Mouse (Mus musculus) midbrain, embryonic 15.5 days (tissue): ENCODE measurements around the gene Sh2b1. TPM values are rescaled to one million over a fixed set of nuclear protein-coding genes. Genes with fewer than 3 reads are reported as not detected.

Source experiments
- ATAC-seq: fragments of 200-750 bp; cut with Nextera tagmentation; replicated peaks from 2 replicates; pipeline ENCODE4 v1.8.0; 2017; ENCODE audit warnings: moderate TSS enrichment
- H3K27ac ChIP-seq: fragments of 300-500 bp; sonication (generic); 2 replicates; pipeline ENCODE4 v1.5.1; 2015; ENCODE audit warnings: mild to moderate bottlenecking, inconsistent platforms
- H3K27me3 ChIP-seq: fragments of 300-500 bp; sonication (generic); replicated peaks from 2 replicates; pipeline ENCODE4 v1.6.1; 2015; ENCODE audit warnings: inconsistent platforms
- H3K36me3 ChIP-seq: fragments of 300-500 bp; sonication (generic); replicated peaks from 2 replicates; pipeline ENCODE4 v1.6.1; 2015; ENCODE audit warnings: inconsistent platforms
- H3K4me1 ChIP-seq: fragments of 300-500 bp; sonication (generic); 2 replicates; pipeline ENCODE4 v1.6.1; 2015; ENCODE audit warnings: inconsistent platforms
- H3K4me2 ChIP-seq: fragments of 300-500 bp; sonication (generic); 2 replicates; pipeline ENCODE4 v1.6.1; 2015; ENCODE audit warnings: inconsistent platforms, mild to moderate bottlenecking, moderate library complexity
- H3K4me3 ChIP-seq: fragments of 300-500 bp; sonication (generic); 2 replicates; pipeline ENCODE4 v1.5.1; 2015; ENCODE audit warnings: mild to moderate bottlenecking, inconsistent platforms
- H3K9ac ChIP-seq: fragments of 300-500 bp; sonication (generic); 2 replicates; pipeline ENCODE4 v1.6.1; 2015; ENCODE audit warnings: mild to moderate bottlenecking, inconsistent platforms
- H3K9me3 ChIP-seq: fragments of 300-500 bp; sonication (generic); 2 replicates; pipeline ENCODE4 v1.6.1; 2016; ENCODE audit warnings: inconsistent platforms
- WGBS: fragments of 180-500 bp; shearing (Covaris S2); methylation state at CpG from one replicate; pipeline ENCODE4 v1.1.7; 2015; ENCODE audit warnings: mixed read lengths; 5-methylcytosine and 5-hydroxymethylcytosine counted together
- polyA plus RNA-seq: library from polyadenylated mRNA; unstranded; fragments of >200 nt; fragmentation: Nextera tagmentation; extraction: Ambion mirVana; gene quantifications from 2 replicates; pipeline ENCODE4 v1.2.1, GENCODE M21; 2015

Sh2b1 gene
- polyA plus RNA-seq, 1 experiment from 2014 or later = 84.3 TPM

DNA sequence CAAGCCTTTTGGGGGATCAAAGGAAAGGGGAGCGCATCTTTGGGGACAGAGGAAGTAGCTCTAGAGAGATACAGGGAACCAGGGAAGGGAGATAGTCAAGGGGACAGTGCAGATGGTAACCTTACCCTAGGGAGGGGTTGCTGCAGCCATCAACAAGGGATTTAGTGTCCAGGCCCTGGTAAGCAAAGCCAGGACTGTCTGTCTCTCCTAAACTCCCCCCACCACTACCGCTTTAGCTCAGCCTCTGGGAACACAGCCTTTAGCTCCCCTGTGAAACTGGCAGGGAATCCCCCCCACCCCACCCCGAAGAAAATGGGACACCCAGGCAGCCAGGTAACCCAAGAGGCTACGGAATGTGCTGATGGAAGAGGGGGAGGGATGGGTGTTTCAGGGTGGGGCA, 11.7 kb downstream of the Sh2b1 start:
- 63% methylated on average over 4 of the region's 4 CpGs for WGBS
- H3K4me2 ChIP-seq = no peak overlapping the region

DNA sequence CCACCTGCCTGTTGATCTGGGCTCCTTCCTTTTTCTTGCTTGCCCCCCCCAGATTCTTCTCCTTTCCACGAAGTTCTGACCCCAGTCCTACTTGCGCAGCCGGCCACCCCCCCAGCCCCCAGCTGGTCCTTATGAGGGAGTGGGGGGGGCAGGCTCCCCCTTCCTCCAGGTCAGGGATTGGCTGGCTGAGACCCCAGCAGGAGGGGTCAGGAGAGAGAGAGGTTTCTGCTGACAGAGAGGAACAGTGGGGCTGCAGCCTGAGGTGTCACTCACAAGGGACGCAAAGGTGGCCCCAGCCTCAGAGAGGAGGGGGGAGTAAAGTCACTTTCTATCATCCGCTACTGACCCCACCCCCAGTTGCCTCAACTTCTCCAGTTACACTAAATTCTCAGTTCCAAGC, 12.2 kb downstream of the Sh2b1 start, which contains the start of gene Atp2a1:
TSS of gene Atp2a1 (minus strand) at position 105 of the 400 bp plus-strand sequence.
- Histone ChIP-seq H3K27ac (no peak within 1 kb of the TSS), H3K9ac (no peak within 1 kb of the TSS), H3K4me2 (no peak within 1 kb of the TSS), H3K27me3 (0 out of 2 replicates have a peak, but pooled peaks cover 3% of the 10 kb centered on the region), H3K4me1 (no peaks in the 10 kb centered on the region), H3K36me3 (peaks cover 11% of the 10 kb centered on the region; the same call in 1 of the 2 replicates), H3K9me3 (no peaks in the 10 kb centered on the region), H3K4me3 (no peak within 1 kb of the TSS)
- no peak for ATAC-seq
- WGBS = 48% methylated on average over 5 of the region's 5 CpGs

More for the DNA sequence above, 11.7 kb downstream of the Sh2b1 start:
- no peak for ATAC-seq
- Histone ChIP-seq H3K27me3 (0 out of 2 replicates have a peak, but pooled peaks cover 3% of the 10 kb centered on the region), H3K27ac (no peak overlapping the region), H3K36me3 (peaks cover 16% of the 10 kb centered on the region; the same call in 1 of the 2 replicates), H3K4me3 (no peak overlapping the region), H3K9me3 (no peaks in the 10 kb centered on the region), H3K9ac (no peak overlapping the region), H3K4me1 (no peaks in the 10 kb centered on the region)

DNA sequence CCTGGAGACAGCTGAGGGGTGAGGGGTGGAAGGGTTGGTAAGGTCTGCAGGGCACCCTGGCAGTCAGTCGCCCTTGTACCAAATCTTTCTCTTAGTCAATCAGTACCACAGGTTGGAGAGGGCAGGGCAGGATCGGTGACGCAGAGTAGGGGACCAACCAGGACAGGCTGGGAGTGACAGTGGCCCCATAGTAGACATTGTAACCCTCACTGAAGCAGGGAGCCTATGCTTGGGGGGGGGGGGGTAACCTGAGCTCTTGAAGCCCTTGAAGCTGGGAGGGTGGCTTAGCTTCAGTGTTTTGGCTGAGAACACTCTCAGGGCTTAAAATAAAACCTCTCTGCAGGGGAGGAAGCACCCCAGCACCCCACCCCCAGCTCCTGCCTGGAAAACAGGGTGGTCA, 13.6 kb downstream of the Sh2b1 start:
- Histone ChIP-seq H3K27me3 (0 out of 2 replicates have a peak, but pooled peaks cover 3% of the 10 kb centered on the region), H3K36me3 (no peaks in the 10 kb centered on the region), H3K4me3 (no peak overlapping the region), H3K9ac (no peak overlapping the region), H3K4me1 (no peaks in the 10 kb centered on the region), H3K9me3 (no peaks in the 10 kb centered on the region), H3K27ac (no peak overlapping the region), H3K4me2 (no peak overlapping the region)
- WGBS = 56% methylated on average over 3 of the region's 3 CpGs
- ATAC-seq = no peak

DNA sequence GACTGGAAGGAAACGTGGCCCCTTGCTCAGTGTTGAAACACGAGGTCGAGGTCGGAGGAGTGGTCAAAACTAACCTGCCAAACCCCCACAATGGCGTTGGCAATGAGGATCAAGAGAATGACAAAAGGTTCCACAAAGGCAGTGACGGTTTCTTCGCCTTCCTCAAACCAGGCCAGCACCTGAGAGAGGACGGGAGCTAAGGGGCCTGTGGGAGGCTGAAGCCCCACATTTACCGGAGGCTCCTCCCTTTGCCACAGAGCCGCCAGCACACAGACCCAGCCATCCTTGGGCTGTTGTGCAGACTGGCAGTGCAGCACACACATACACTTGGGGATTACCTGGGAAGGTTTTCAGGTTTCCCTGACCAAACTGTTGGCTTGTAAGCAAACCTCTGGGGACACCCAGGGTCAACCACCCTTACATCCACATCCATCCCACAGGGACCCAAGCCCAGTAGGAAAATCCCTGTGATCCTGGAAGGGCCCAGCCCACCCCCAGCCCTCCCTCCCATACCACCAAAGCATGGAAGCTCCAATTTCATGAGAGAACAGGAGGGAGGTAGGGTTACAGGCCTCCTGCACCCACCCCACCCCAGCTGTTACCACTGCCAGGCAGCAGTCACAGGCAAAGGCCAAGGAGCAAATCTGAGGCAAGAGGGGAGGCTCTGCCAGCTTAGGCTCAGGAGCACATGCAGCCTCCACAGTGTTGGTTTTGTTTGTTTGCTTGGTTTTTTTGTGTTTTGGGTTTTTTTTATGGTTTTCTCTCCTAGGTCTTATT, 14.4 kb downstream of the Sh2b1 start:
- Histone ChIP-seq H3K27ac (no peak overlapping the region), H3K36me3 (no peaks in the 10 kb centered on the region), H3K4me2 (no peak overlapping the region), H3K9ac (no peak overlapping the region), H3K27me3 (0 out of 2 replicates have a peak, but pooled peaks cover 3% of the 10 kb centered on the region), H3K4me1 (no peaks in the 10 kb centered on the region), H3K4me3 (no peak overlapping the region), H3K9me3 (no peaks in the 10 kb centered on the region)
- WGBS = 58% methylated on average over 10 of the region's 10 CpGs
- ATAC-seq = no peak

DNA sequence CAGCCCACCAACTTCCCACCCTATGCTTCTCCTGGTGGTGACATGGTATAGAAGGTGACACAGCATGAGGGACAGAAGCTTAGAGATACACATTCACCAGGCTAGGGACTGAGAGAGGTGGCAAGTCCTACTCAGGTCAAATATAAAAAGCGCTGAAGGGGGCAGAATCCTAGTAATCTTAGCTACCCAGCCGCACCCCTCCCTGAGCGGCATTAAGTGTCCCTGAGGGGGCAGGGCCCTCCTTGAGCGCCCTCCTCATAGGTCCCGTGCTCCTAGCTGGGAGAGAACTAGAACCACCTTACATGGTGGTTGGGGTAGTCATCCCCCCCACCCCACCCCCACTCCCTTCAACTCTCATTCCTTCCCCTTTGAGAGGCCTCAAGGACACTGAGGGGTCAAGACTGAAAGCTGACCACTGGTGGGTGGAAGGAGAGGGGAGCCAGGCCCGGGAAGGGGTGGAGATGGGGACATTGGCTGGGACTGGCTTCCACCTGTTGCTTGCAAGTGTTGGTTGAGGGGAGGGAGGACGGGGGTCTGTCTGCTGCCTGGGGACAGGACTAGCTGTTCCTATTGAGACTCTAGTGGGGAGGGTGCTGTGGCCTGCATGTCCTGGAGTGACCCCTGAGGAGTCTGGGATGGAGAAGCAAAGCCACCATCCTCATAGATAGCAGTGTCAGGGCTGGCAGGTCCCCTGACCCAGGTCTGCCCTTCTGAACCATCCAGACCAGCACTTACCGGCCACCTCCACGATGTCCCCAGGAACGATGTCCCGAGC, 16.2 kb downstream of the Sh2b1 start:
- H3K27ac ChIP-seq = no peak overlapping the region
- no peaks in the 10 kb centered on the region for H3K4me1 ChIP-seq
- no peak overlapping the region for H3K4me3 ChIP-seq
- no peaks in the 10 kb centered on the region for H3K36me3 ChIP-seq
- 79% methylated on average over 11 of the region's 11 CpGs for WGBS
- H3K4me2 ChIP-seq = no peak overlapping the region
- no peak overlapping the region for H3K9ac ChIP-seq
- no peaks in the 10 kb centered on the region for H3K9me3 ChIP-seq
- 0 out of 2 replicates have a peak, but pooled peaks cover 3% of the 10 kb centered on the region for H3K27me3 ChIP-seq
- ATAC-seq = no peak

DNA sequence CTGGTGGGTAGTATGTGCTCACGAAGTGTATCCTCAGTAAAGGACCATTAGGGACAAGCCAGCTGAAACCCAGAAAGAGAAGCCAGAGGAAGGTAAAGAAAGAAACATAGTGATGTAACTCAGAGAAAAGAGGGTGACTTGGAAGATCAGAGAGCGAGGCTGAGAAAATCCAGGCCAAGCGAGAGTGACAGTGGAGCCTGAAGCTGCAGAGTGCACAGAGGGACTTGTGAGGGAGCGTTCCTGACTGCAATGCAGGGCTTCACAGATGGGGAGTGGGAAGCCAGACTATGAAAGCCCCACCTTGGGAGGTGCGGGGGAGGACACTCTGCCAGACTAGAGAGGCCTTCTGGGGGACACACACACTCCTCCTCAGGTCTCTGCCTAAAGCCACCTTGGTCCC, 17.0 kb downstream of the Sh2b1 start:
- 81% methylated on average over 5 of the region's 5 CpGs for WGBS
- Histone ChIP-seq H3K9me3 (no peaks in the 10 kb centered on the region), H3K27ac (no peak overlapping the region), H3K9ac (no peak overlapping the region), H3K36me3 (no peaks in the 10 kb centered on the region), H3K27me3 (0 out of 2 replicates have a peak, but pooled peaks cover 3% of the 10 kb centered on the region), H3K4me3 (no peak overlapping the region), H3K4me2 (no peak overlapping the region), H3K4me1 (no peaks in the 10 kb centered on the region)
- no peak for ATAC-seq

DNA sequence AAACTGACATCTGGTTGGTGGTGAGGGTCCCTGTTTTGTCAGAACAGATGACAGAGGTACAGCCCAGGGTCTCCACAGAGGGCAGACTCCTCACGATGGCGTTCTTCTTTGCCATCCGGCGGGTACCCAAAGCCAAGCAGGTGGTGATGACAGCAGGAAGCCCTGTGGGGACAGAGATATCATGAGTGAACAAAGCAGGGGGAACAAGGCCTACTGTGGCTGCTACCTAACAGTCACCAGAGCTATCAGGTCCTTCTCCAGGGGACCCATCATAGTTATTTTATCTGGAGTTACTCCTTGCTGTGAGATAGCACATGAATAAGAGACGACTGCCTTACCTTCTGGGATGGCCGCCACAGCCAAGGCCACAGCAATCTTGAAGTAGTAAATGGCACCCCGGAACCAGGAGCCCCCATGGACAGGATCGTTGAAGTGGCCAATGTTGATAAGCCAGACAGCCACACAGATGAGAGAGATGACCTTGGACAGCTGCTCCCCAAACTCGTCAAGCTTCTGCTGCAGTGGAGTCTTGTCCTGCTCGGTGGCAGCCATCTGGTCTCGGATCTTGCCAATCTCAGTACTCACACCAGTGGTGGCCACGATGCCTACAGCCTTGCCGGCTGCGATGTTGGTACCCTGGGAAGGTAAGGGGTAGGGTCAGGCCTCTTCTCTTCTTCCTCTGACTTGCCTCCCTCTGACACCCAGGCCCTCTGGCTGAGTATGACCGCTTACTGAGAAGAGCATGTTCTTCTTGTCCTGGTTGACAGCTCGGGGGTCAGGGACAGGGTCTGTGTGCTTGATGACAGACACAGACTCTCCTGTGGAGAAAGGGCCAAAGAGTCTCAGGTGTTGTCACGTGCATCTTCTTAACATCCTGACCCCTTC, 18.6 kb downstream of the Sh2b1 start:
- no peak overlapping the region for H3K9ac ChIP-seq
- no peak overlapping the region for H3K4me2 ChIP-seq

DNA sequence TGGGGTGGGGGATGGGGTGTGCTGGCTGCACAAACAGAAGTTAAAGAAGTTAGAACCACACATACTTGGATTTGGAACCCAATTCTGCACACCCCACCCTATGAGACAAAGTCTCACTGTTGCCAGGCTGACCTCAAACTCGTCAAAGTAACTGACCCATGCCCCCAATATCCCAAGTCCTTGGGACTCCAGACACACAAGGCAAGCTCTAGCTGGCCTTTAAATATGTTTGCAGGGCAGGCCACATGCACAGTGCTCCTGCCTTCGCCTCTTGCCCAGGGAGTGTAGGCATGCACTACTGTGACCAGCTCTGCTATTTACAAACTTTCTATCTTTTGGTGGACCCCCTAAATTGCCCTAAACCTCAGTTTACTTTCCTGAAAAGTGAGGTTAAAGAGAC, 20.0 kb downstream of the Sh2b1 start:
- no peaks in the 10 kb centered on the region for H3K4me1 ChIP-seq
- ATAC-seq = no peak
- no peak overlapping the region for H3K27ac ChIP-seq
- H3K9ac ChIP-seq = no peak overlapping the region
- H3K4me3 ChIP-seq = no peak overlapping the region
- H3K4me2 ChIP-seq = no peak overlapping the region
- no peaks in the 10 kb centered on the region for H3K9me3 ChIP-seq
- no peaks in the 10 kb centered on the region for H3K36me3 ChIP-seq
- 74% methylated on average over 2 of the region's 2 CpGs for WGBS
- no peaks in the 10 kb centered on the region for H3K27me3 ChIP-seq

More for the DNA sequence above, 18.6 kb downstream of the Sh2b1 start:
- Histone ChIP-seq H3K4me1 (no peaks in the 10 kb centered on the region), H3K4me3 (no peak overlapping the region), H3K27me3 (no peaks in the 10 kb centered on the region), H3K9me3 (no peaks in the 10 kb centered on the region), H3K27ac (no peak overlapping the region), H3K36me3 (no peaks in the 10 kb centered on the region)
- ATAC-seq = no peak
- WGBS = 90% methylated on average over 17 of the region's 17 CpGs

DNA sequence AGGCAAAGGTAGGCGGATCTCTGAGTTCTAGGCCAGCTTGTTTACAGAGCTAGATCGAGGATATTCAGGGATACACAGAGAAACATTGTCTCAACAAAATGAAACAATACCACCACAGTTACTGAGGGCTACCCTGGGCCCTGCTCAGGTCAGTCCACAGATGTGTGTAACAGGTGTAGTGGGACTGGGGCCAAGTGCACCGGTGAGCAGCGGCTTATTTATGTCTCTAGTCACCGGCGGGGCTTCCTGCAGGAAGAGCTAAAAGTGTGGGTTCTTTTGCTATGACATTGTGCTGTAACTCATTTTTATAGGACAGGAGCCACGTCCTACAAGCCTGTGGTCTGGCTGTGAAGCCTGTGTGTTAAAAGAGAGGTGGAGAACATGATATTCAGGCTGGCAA, 21.4 kb downstream of the Sh2b1 start:
- Histone ChIP-seq H3K36me3 (no peaks in the 10 kb centered on the region), H3K9ac (no peak overlapping the region), H3K9me3 (no peaks in the 10 kb centered on the region), H3K4me1 (no peaks in the 10 kb centered on the region), H3K4me2 (no peak overlapping the region), H3K27ac (no peak overlapping the region), H3K27me3 (no peaks in the 10 kb centered on the region), H3K4me3 (no peak overlapping the region)
- 80% methylated on average over 7 of the region's 7 CpGs for WGBS
- ATAC-seq = no peak

DNA sequence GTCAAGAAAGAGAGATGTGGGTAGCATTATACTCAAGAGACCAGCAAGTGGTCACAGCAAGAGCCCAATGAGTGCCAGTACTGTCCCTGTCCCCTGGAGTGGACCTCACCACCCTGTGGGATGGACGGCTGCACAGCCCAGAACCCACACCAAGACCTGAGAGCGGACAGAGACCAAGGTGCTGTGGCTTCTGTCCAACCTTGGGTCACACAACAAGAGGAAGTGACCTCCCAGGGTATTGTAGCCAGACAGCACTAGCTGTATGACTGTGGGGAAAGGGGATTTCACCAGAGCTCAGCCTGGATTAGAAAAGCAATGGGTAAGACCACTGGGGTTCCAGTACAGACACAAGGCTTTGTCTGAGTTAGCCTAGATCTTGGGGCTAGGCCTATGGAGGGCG, 23.0 kb downstream of the Sh2b1 start:
- Histone ChIP-seq H3K36me3 (no peaks in the 10 kb centered on the region), H3K4me1 (no peaks in the 10 kb centered on the region), H3K9me3 (no peaks in the 10 kb centered on the region), H3K27me3 (no peaks in the 10 kb centered on the region), H3K27ac (no peak overlapping the region), H3K9ac (no peak overlapping the region), H3K4me3 (no peak overlapping the region), H3K4me2 (no peak overlapping the region)
- no peak for ATAC-seq
- 93% methylated on average over 3 of the region's 3 CpGs for WGBS

DNA sequence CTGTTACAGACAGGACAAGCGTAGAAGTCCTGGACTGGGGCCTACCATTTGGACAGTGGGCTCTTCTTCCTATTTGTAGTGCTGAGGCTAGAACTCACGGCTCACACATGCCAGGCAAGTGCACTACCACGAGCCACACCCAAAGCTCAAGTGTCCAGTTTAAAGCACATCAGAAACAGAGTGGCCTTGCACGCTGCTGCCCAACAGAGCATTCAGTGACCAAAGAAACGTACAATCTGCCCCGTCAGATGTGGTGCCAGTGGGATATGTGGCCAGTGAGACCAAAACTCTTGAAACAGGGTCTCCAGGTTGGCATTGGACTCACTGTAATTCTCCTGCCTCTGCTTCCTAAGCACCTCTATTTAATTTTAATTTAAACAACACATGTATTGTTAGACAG, 24.6 kb downstream of the Sh2b1 start:
- WGBS = 91% methylated on average over 6 of the region's 6 CpGs
- H3K4me3 ChIP-seq = no peak overlapping the region
- H3K9ac ChIP-seq = no peak overlapping the region
- H3K27ac ChIP-seq = no peak overlapping the region
- ATAC-seq = no peak
- no peaks in the 10 kb centered on the region for H3K36me3 ChIP-seq
- no peaks in the 10 kb centered on the region for H3K27me3 ChIP-seq
- no peak overlapping the region for H3K4me2 ChIP-seq
- H3K9me3 ChIP-seq = no peaks in the 10 kb centered on the region
- H3K4me1 ChIP-seq = no peaks in the 10 kb centered on the region

DNA sequence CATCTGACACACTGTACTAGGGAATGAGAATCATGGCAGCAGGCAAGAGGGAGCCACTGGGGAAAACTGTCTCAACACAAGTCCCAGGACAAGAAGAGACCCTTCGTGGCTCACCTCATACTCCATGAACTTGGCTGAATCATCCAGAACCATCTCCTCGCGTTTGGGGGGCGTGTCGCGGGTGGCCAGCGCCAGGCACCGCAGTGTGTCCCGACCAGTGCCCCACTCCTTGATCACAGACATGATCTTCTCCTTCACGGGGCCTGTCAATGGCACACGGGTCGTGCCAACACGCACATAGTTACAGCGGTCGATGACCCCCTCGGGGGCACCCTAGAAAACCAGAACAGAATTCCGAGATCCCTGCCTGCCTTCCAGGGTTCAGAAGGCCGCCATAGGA, 25.2 kb downstream of the Sh2b1 start:
- no peaks in the 10 kb centered on the region for H3K9me3 ChIP-seq
- ATAC-seq = no peak
- 92% methylated on average over 18 of the region's 18 CpGs for WGBS

More for the DNA sequence above, 25.2 kb downstream of the Sh2b1 start:
- no peaks in the 10 kb centered on the region for H3K27me3 ChIP-seq
- 0 out of 2 replicates have a peak, but pooled peaks cover 6% of the 10 kb centered on the region for H3K36me3 ChIP-seq
- H3K4me2 ChIP-seq = no peak overlapping the region
- no peak overlapping the region for H3K4me3 ChIP-seq
- H3K27ac ChIP-seq = no peak overlapping the region
- H3K4me1 ChIP-seq = no peaks in the 10 kb centered on the region
- no peak overlapping the region for H3K9ac ChIP-seq
